Mouse (Mus musculus) heart, postnatal 4 days (tissue): ENCODE results near the gene Gm28230. TPM values are rescaled to one million over a fixed set of nuclear protein-coding genes. Genes with fewer than 3 reads are reported as not detected.

Source experiments
- DNase-seq: peaks from one replicate; pipeline ENCODE4 v3.0.0; 2021
- total RNA-seq, 2 experiments: library from RNA; stranded (reverse); gene quantifications; 2 replicates each; pipeline ENCODE4 v1.2.3; 2021

Gm28230 gene
- total RNA-seq, 2 experiments from 2014 or later = not detected

- peak; percentile 68 for DNase-seq
Observed at GRCm38 (mm10) chr2:74691022-74691951, 35.2 kb upstream of the Gm28230 start, which contains the start of gene Hoxd10. Hoxd10 (plus strand) TSS chr2:74691924.

DNA sequence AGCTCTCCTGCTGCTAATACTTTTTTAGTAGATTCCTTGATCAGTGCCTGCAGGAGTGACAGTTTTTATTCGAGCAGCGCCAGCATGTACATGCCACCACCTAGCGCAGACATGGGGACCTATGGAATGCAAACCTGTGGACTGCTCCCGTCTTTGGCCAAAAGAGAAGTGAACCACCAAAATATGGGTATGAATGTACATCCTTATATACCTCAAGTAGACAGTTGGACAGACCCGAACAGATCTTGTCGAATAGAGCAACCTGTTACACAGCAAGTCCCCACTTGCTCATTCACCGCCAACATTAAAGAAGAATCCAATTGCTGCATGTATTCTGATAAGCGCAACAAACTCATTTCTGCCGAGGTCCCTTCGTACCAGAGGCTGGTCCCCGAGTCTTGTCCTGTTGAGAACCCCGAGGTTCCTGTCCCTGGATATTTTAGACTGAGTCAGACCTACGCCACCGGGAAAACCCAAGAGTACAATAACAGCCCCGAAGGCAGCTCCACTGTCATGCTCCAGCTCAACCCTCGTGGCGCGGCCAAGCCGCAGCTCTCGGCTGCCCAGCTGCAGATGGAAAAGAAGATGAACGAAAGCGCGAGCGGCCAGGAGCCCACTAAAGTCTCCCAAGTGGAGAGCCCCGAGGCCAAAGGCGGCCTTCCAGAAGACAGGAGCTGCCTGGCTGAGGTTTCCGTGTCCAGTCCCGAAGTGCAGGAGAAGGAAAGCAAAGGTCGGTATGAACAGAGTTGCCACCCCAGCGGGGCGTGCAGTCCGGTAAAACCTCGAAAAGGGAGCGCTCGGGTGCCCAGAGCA, 34.3 kb upstream of the Gm28230 start:
- DNase-seq = no peak

DNA sequence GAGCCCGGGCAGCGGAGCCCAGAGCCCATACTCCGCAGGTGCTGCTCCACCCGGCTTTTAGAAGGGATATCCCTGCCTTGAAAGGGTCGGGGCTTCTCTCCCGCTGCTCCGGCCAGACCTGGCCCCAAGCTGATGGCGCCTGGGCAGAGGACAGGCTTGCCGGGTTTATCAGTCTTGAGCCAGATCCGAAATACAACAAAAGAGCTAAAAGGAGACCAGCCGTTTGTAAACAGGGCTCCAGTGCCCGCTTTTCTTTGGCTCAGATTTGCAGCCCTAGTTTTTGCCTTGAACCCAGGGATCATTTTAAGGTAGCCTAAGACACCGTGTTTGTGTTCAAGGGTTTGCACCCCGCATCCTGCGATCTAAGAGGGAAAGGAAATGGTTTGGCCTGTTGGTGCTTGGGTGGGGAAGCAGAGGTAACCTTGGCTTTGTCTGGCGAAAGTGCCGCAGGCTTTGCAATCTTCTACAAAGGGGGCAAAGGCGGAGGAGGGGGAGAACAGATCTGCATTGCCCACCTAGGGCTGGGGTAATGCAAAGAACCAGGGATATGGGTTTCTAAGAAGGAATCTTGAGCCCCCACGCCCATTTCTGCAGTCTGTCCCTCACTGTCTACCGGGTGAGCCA, 33.6 kb upstream of the Gm28230 start:
- DNase-seq = no peak

- DNase-seq = no peak
Observed at GRCm38 (mm10) chr2:74693432-74693827, 33.1 kb upstream of the Gm28230 start.

- no peak for DNase-seq
Observed at GRCm38 (mm10) chr2:74694066-74694465, 32.5 kb upstream of the Gm28230 start.

DNA sequence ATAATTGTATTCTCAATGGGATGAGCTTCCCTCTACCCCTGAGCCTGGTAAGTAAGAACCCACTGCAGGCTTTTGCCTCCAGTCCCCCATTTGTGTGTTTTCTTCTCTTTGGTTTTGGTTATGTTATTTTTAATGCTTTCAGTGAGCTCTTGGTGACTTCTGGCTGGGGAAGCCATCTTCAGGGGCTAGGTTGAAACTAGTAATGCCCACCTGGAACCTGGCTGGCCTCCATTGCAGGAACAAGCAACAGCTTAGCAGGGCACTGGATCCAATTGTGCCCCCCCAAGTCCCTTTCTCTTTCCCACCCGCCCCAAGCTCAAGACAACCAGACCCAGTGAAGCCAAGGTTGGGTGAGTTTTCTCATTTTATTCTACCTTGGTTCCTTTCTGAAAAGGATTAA, 31.1 kb upstream of the Gm28230 start:
- no peak for DNase-seq

DNA sequence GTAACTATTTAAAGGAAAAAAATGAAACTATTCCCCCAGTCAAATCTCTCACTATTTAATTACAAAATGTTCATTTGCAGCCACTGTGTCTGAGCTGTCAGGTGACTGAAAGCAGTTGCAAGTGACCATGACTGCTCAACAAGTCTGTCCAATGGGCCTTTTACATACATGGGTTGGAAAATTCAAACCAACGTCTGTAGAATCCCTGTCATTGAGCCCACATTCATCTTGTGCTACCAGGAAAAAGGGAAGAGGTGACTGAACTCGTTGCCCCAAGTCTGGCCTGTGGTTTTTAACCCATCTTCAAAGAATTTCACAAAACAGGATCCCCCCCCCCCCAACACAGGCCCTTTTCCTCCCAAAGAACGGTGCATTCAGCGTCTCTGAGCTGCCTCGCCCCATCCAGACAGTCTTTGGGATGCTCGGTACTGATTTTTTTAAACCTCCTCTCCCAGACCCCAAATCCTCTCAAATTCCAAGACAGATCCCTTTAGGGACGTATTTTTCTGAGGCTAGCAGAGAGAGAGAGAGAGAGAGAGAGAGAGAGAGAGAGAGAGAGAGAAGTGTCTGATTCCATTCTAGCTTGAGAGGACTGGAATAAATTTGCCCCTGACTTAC, 30.6 kb upstream of the Gm28230 start:
- DNase-seq = no peak

- no peak for DNase-seq
Observed at GRCm38 (mm10) chr2:74696442-74697335, 29.8 kb upstream of the Gm28230 start.

DNA sequence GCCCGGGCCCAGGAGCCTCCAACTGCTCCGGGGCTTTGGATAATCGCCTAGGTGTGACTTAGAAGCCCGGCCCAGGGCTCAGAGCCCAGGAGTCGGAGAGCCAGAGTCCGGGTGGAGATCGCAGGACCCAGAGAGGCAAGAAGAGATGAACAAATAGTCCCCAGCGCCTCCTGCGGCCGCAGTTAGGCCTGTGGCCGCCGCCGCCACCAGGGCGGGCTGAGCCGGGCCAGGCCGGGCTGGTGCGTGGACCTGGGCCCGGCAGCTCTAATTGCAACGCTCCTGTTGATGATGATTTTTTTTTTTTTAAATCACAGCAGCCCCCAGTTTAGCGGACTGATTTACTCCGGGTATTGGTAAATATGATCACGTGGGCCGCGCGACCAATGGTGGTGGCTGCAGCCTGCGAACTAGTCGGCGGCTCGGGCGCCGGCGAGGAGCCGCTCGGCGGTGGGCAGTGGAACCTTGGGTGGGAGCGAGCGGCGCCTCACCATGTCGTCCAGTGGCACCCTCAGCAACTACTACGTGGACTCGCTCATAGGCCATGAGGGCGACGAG, 28.9 kb upstream of the Gm28230 start, which contains the start of gene Hoxd9:
TSS of gene Hoxd9 (plus strand) at position 161 of the 555 bp plus-strand sequence.
- DNase-seq = peak; percentile 54

GRCm38 (mm10) chr2:74698201-74699052, 28.1 kb upstream of the Gm28230 start:
- DNase-seq = no peak

DNA sequence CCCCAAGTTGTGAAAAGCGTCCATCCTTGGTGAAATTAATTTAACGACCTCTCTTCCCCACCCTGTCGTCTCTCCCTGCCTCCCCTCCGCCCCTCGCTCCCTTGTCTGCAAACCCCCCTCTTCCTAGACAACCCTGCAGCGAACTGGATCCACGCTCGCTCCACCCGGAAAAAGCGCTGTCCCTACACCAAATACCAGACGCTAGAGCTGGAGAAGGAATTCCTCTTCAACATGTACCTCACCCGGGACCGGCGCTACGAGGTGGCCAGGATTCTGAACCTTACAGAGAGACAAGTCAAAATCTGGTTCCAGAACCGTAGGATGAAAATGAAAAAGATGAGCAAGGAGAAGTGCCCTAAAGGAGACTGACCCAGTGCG, 27.5 kb upstream of the Gm28230 start:
- DNase-seq = no peak

GRCm38 (mm10) chr2:74699664-74700545, 26.6 kb upstream of the Gm28230 start:
- no peak for DNase-seq

GRCm38 (mm10) chr2:74700546-74701112, 25.9 kb upstream of the Gm28230 start:
- DNase-seq = no peak

DNA sequence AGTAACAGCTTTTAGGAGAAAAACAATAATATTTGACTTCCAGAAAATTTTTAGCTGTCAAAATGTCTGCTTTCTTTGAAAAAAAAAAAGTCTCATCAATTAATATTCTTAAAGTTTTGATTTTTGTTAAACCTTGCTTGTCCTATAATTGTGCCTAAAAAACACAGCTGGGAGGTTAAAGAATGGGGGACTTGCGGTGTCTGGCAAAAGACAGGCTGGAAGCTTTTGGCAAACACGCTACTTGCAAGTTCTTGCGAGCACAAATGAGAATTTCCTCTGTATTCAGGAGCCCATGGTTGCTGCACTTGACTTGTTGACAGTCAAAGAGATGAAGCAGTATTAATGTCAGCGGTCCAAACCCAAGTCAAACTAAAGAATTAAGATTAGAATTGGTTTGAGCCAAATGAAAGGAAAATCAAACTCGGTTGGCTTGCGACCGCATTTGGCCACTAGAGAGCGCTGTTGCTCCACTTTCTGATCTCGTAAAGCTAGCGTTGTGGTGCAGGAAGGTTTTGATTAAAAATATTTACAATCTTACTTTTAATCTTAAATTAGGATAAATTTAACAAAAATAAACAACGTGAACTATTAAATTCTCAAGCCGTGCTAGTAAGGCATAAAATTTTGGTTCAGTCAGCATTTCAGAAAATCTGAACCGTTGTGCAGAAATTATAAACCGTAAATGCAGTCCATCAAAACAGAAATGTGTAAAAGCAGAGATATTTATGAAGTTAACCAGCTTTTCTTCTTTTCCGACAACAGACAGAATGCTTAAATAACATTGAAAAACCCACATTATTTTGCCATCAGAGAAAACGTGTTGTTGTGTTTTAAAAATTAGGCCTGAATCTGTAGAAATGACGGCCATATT, 24.3 kb upstream of the Gm28230 start:
- peak; percentile 87 for DNase-seq

DNA sequence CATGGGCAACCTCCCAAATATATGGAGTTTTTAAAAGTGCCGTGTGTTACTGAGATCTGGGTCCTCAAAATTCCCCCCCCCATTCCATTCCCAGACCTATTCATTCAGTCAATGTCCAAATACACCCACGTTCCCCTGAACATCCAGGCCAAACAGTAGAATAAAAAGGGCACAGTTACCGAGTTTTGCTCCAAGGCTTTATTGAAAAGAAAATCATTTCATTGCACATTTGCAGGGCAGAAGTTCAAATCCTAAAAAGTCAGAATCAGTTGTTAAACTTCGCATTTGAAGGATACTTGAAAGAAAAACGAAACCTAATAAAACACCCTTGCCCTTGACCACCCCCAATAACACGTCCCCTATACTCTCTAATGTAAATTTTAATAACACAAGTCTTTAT, 23.7 kb upstream of the Gm28230 start:
- DNase-seq = no peak

GRCm38 (mm10) chr2:74703317-74703716, 23.2 kb upstream of the Gm28230 start:
- DNase-seq = no peak

- no peak for DNase-seq
Observed at GRCm38 (mm10) chr2:74703720-74704392, 22.7 kb upstream of the Gm28230 start.
